Mouse (Mus musculus): ENCODE results near the gene Ctrl. TPM values are rescaled to one million over a fixed set of nuclear protein-coding genes. Genes with fewer than 3 reads are reported as not detected.
"Not testable (repeated sequence)": the region's sequence is repeated elsewhere in the genome, so short reads cannot be mapped to it uniquely, and the experiment has no call there.

The Ctrl gene
- polyA plus RNA-seq (2012; rRNA removed) (4.1 and 5.7 TPM in 2 replicates), polyA plus RNA-seq (2014; fragmentation: Nextera tagmentation; extraction: Ambion mirVana) (0.88 and 1.7 TPM in 2 replicates)

- DNase-seq (ENCODE audit: low spot score) (no peak), ATAC-seq (ENCODE audit: low FRiP score, low read depth) (no peak)
- WGBS: 86% methylated on average over 2 of the region's 2 CpGs
- Histone ChIP-seq H3K27ac (replicated peaks; ENCODE audit: low read depth, low read length) (no peak within 1 kb of the TSS), H3K27me3 (ENCODE audit: control insufficient read depth, insufficient read depth, low read length) (no peaks in the 10 kb centered on the region), H3K9me3 (ENCODE audit: control insufficient read depth, low read length) (no peaks in the 10 kb centered on the region), H3K36me3 (ENCODE audit: control insufficient read depth, insufficient read depth, low read length) (peaks cover 40% of the 10 kb centered on the region), H3K4me2 (replicated peaks; ENCODE audit: low read depth, low read length, severe bottlenecking) (no peak within 1 kb of the TSS), H3K9ac (ENCODE audit: low read depth, low read length, severe bottlenecking) (no peak within 1 kb of the TSS), H3K4me1 (ENCODE audit: control insufficient read depth, insufficient read depth, low read length) (peaks cover 16% of the 10 kb centered on the region), H3K4me3 (replicated peaks; ENCODE audit: low read length) (no peak within 1 kb of the TSS)
- no peak for TF ChIP-seq POLR2A (IDR thresholded peaks at IDR 0.05; ENCODE audit: borderline replicate concordance, extremely low read depth, insufficient read depth, insufficient read length)
Observed at GRCm38 (mm10) chr8:105933762-105934161, at the start of gene Ctrl. Gene Ctrl (minus strand): TSS chr8:105933862.

- WGBS: 74% methylated on average over 10 of the region's 11 CpGs
- not testable (repeated sequence) for H3K9me3 ChIP-seq (ENCODE audit: control insufficient read depth, low read length); DNase-seq (ENCODE audit: low spot score); H3K27me3 ChIP-seq (ENCODE audit: control insufficient read depth, insufficient read depth, low read length); ATAC-seq (ENCODE audit: low FRiP score, low read depth); H3K9ac ChIP-seq (ENCODE audit: low read depth, low read length, severe bottlenecking); H3K4me3 ChIP-seq (replicated peaks; ENCODE audit: low read length); H3K4me1 ChIP-seq (ENCODE audit: control insufficient read depth, insufficient read depth, low read length); H3K4me2 ChIP-seq (replicated peaks; ENCODE audit: low read depth, low read length, severe bottlenecking); H3K27ac ChIP-seq (replicated peaks; ENCODE audit: low read depth, low read length); H3K36me3 ChIP-seq (ENCODE audit: control insufficient read depth, insufficient read depth, low read length)
Observed at GRCm38 (mm10) chr8:105983406-105983805, 49.7 kb upstream of the Ctrl start.

- Histone ChIP-seq H3K9me3 (ENCODE audit: control insufficient read depth, low read length) (no peaks in the 10 kb centered on the region), H3K4me2 (replicated peaks; ENCODE audit: low read depth, low read length, severe bottlenecking) (no peak overlapping the region), H3K4me3 (replicated peaks; ENCODE audit: low read length) (no peak overlapping the region), H3K36me3 (ENCODE audit: control insufficient read depth, insufficient read depth, low read length) (no peaks in the 10 kb centered on the region), H3K27ac (replicated peaks; ENCODE audit: low read depth, low read length) (no peak overlapping the region), H3K9ac (ENCODE audit: low read depth, low read length, severe bottlenecking) (no peak overlapping the region), H3K4me1 (ENCODE audit: control insufficient read depth, insufficient read depth, low read length) (no peaks in the 10 kb centered on the region), H3K27me3 (ENCODE audit: control insufficient read depth, insufficient read depth, low read length) (no peaks in the 10 kb centered on the region)
- DNase-seq (ENCODE audit: low spot score) (no peak), ATAC-seq (ENCODE audit: low FRiP score, low read depth) (no peak)
- WGBS: 87% methylated on average over 1 of the region's 1 CpGs
- TF ChIP-seq POLR2A (IDR thresholded peaks at IDR 0.05; ENCODE audit: borderline replicate concordance, extremely low read depth, insufficient read depth, insufficient read length): no peak
Observed at GRCm38 (mm10) chr8:105981146-105981545, 47.5 kb upstream of the Ctrl start.

- no peaks in the 10 kb centered on the region for H3K9me3 ChIP-seq (ENCODE audit: control insufficient read depth, low read length)
- DNase-seq (ENCODE audit: low spot score): no peak
- H3K4me2 ChIP-seq (replicated peaks; ENCODE audit: low read depth, low read length, severe bottlenecking): no peak within 1 kb of the TSS
- H3K9ac ChIP-seq (ENCODE audit: low read depth, low read length, severe bottlenecking): no peak within 1 kb of the TSS
- H3K36me3 ChIP-seq (ENCODE audit: control insufficient read depth, insufficient read depth, low read length): no peaks in the 10 kb centered on the region
- no peaks in the 10 kb centered on the region for H3K27me3 ChIP-seq (ENCODE audit: control insufficient read depth, insufficient read depth, low read length)
- H3K4me1 ChIP-seq (ENCODE audit: control insufficient read depth, insufficient read depth, low read length): no peaks in the 10 kb centered on the region
- WGBS: 90% methylated on average over 15 of the region's 15 CpGs
- H3K4me3 ChIP-seq (replicated peaks; ENCODE audit: low read length): no peak within 1 kb of the TSS
- no peak for TF ChIP-seq POLR2A (IDR thresholded peaks at IDR 0.05; ENCODE audit: borderline replicate concordance, extremely low read depth, insufficient read depth, insufficient read length)
- ATAC-seq (ENCODE audit: low FRiP score, low read depth): no peak
- H3K27ac ChIP-seq (replicated peaks; ENCODE audit: low read depth, low read length): no peak within 1 kb of the TSS
Observed at GRCm38 (mm10) chr8:105979325-105979724, 45.7 kb upstream of the Ctrl start, which contains the start of gene Dpep3. Gene Dpep3 (minus strand): TSS chr8:105979429.

GRCm38 (mm10) chr8:105975363-105975762, 41.7 kb upstream of the Ctrl start:
- 59% methylated on average over 7 of the region's 7 CpGs for WGBS
- no peak overlapping the region for H3K4me3 ChIP-seq (replicated peaks; ENCODE audit: low read length)
- no peaks in the 10 kb centered on the region for H3K27me3 ChIP-seq (ENCODE audit: control insufficient read depth, insufficient read depth, low read length)
- no peak for DNase-seq (ENCODE audit: low spot score)
- H3K9me3 ChIP-seq (ENCODE audit: control insufficient read depth, low read length): no peaks in the 10 kb centered on the region
- H3K4me1 ChIP-seq (ENCODE audit: control insufficient read depth, insufficient read depth, low read length): no peaks in the 10 kb centered on the region
- no peak overlapping the region for H3K27ac ChIP-seq (replicated peaks; ENCODE audit: low read depth, low read length)
- ATAC-seq (ENCODE audit: low FRiP score, low read depth): no peak
- no peaks in the 10 kb centered on the region for H3K36me3 ChIP-seq (ENCODE audit: control insufficient read depth, insufficient read depth, low read length)
- TF ChIP-seq POLR2A (IDR thresholded peaks at IDR 0.05; ENCODE audit: borderline replicate concordance, extremely low read depth, insufficient read depth, insufficient read length): no peak
- no peak overlapping the region for H3K9ac ChIP-seq (ENCODE audit: low read depth, low read length, severe bottlenecking)
- no peak overlapping the region for H3K4me2 ChIP-seq (replicated peaks; ENCODE audit: low read depth, low read length, severe bottlenecking)

Measured in limb, embryonic 14.5 days (tissue).